Mouse (Mus musculus): ENCODE results near the gene Adcy9.

DNA sequence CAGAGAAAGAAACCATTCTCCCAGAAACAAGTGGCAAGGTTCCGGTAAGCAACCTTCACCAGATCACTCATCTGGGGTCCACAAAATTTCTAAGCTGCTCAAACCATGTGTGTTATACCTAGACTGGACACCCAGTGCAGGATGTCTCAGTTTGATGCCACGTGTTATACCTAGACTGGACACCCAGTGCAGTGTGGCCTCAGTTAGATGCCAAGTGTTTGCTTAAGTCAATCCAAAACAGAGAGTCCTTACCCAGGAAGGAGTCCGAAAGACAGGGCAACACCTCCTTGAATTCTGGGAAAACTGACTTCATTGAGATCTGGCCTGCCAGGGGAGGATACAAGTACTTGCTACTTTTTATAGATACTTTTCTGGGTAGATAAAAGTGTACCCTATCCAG is 53.6 kb downstream of the Adcy9 start:
- TF ChIP-seq CTCF (IDR thresholded peaks at IDR 0.05; ENCODE audit: borderline replicate concordance, extremely low read depth, insufficient read depth, insufficient read length), result no peak
- TF ChIP-seq POLR2A (IDR thresholded peaks at IDR 0.05; ENCODE audit: borderline replicate concordance, extremely low read depth, insufficient read depth, insufficient read length, poor library complexity, severe bottlenecking), result no peak
